Mouse (Mus musculus): ENCODE results near the gene Snrpf.

Snrpf gene

DNA sequence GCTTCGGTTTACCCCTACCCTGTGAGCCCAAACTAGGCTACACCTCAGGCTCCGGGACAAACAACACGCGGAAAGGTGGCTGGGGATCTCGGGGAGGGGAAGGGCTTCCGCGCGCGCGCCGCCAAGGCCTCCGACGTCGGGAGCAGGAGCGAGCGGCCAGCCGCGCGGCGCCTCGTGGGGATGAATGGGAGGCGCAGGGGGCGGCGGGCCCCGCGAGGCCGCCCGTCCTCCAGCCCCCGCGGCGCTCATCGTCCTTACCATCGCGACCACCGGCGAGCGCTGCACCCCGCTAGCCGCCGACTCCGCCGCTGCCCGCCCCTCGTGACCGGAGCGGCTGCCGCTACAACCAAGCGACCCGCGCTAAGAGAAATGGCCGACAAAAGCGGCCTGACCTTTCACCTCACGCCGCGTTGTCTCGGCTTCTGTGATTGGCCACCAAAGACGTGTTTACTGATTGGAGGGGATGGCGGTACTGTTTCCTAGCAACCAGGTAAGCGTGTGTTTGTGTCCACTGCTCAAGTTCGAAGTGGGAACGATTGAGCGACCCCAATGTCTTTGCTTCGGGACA, at the start of gene Snrpf:
Gene Snrpf, minus strand, starts transcription at position 426 of the 568 bp plus-strand sequence.
- peak; percentile 88 for DNase-seq (ENCODE audit: low spot score)

DNA sequence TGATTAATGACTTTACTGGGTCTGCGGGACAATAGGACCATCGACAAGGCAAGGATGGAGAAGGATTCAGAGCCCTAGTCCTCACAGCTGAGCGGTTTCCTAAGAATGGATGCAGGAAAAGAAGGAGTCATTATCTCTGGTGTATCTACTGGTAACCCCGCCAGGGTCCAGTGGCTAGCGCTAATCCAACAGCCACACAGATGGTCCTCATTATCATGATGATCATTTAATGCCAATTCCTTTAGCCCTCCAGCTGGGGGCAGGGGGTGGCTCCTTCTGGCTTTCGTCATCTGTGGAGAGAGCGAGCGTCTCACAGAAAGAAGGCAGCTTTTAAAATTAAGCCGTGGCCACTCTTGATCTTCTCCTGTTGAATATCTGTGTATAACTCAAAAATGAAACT, 46.4 kb upstream of the Snrpf start:
- no peak for DNase-seq (ENCODE audit: low spot score)

DNA sequence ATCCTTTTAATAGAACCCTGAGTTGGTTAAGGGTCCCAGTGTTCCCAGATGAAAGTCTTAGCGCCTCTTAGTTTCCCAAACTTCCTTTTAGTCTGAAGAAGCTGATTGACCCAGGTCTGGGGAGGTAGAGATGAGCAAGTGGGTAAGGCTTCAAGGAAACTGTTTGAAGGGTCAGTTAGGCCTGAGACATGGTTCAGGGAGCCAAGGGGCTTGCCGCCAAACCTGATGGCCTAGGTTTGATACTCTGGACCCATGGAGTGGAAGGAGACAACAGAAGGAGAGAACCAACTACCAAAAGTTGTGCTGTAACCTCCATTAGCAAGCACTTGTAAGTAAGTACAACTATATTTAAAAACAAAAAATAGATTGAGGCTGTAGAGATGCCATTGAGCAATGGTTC, 44.5 kb upstream of the Snrpf start:
- no peak for DNase-seq (ENCODE audit: low spot score)

DNA sequence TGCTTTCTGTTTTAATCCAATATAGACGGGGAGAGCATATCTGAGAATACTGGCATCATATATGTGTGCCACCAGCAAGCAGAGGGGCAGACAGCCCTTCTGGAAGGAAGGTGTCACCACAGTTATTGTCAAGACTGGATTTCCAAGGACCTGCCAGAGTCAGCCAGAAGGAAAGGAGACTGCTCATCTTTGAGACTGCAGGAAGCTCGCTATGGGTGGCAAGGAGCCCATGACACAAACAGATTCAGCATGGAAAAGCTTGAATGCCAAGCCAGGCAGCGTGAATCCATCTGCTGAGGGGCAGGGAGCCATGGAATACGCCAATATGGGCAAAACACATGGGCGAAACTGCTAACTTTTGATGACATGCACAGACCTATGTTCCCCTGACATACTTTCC, 44.1 kb upstream of the Snrpf start:
- no peak for DNase-seq (ENCODE audit: low spot score)

DNA sequence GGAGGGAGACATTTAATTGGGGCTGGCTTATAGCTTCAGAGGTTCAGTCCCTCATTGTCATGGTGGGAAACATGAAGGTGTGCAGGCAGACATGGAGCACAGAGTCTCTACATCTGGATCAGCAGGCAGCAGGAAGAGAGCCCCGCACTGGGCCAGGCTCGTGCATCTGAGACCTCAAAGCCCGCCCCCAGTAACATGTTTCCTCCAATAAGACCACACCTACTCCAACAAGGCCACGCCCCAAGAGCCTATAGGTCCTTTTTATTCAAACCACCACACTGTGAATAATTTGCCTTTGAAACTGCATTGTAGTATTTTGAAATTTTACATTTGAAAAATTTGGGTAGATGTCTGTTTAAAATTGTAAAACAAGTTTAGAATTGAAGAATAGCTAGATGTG, 42.6 kb upstream of the Snrpf start:
- DNase-seq (ENCODE audit: low spot score) = no peak

DNA sequence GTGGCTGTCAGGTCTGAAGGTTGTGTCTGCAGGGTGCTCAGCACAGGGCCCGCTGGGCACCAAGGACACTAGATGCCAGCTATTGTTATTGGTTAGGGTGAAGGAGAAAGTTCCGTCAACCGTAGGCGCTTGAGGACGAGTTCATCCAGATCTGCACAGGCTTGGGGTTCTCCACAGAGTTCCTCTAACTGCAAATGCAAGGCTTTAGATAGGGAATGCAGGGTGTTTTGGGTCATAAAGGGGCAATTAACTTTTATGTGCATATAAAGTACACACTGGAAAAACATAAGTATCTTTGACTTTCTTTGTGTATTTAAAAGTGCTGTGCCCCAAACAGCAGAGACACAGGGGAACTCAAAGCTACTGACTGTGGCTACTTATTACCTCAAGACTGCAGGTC, 40.8 kb upstream of the Snrpf start:
- DNase-seq (ENCODE audit: low spot score) = no peak

DNA sequence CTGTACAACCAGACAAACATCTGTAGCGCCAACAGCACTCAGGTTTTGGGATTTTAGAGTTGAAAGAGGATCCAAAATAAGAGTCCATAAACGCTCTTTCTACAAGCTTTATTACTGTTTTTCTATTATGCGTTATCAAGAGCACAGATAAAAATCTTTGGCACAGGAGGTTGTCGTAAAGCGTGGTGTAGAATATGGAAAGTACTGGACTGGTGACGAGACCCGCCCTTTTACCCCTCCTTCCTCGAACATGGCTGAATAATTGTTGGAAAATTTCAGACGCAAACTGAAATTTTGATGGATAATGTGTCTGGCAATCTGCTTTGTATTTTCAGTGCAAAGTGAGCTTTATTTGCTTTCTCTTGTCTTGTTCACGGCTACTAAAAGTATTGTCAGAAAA, 34.6 kb upstream of the Snrpf start:
- DNase-seq (ENCODE audit: low spot score) = no peak

DNA sequence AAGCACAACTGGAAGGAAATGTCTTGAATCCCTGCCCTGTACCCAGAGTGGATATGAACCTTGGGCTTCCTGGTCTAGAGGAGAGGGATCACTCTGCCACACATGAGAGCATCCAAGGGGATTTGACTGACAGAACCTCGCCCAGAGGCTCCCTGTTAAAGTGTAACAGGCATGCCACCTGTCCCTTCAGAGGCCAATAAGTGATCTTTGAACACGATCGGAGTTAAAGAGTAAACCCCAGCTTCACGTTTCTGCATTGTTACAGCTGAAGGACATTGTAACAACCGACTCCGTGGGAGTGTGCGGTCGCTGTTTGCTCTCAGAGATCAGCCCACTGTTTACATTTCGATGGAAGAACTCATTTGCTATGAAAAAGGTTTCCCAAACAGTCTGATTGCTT, 34.2 kb upstream of the Snrpf start:
- no peak for DNase-seq (ENCODE audit: low spot score)

DNA sequence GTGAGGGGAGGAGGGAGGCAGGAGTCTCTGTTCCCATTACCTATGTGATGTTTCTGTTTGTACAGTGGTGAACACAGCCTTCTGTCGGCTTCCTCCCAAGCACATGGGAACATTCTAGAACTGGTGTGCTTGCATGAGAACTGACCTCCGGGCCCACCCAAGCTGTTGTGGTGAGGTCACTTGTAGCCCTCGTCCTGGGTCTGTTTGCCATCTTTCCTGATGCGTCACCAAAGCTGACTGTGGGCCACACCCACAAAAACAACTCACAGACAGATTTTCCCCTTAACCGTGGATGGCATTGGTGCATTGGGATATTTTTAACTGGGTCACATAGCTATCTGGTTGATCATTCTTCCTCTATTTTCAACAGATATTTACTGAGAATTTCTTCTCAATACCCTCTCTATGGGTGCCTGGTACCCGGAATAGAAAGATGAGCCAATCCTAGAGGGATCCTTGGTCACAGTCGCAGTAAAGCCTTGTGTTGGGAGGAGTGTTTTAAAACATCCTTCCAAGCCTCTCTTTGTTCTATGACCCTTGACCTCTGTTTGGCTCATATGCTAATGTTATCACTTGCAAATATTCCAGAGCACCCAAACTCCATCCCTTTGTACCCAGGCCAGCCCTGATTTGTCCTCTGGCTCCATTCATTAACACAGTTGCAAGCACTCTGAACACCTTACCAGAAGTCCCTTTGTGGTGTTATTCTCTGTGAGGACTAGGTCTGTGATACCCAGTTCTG, 31.1 kb upstream of the Snrpf start:
- DNase-seq (ENCODE audit: low spot score) = no peak

DNA sequence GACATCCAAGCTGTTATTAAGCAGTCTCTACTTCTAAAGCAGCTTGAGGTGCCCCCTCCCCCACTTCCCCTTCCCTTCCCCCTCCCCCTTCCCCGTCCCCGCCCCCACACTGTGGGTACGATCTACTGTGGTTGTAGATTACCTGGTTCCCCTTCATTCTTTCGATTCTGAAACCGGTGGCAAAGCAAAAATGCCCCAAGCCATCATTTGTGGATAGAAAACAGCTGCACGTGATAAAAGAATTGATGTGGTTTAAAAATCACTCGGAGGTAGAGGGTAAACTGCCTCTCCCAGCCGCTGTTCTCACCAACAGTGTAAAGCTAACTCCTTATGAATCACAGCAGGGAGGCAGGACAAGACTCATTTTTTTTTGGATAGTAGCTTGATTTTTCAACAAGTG, 25.3 kb upstream of the Snrpf start:
- DNase-seq (ENCODE audit: low spot score) = no peak

DNA sequence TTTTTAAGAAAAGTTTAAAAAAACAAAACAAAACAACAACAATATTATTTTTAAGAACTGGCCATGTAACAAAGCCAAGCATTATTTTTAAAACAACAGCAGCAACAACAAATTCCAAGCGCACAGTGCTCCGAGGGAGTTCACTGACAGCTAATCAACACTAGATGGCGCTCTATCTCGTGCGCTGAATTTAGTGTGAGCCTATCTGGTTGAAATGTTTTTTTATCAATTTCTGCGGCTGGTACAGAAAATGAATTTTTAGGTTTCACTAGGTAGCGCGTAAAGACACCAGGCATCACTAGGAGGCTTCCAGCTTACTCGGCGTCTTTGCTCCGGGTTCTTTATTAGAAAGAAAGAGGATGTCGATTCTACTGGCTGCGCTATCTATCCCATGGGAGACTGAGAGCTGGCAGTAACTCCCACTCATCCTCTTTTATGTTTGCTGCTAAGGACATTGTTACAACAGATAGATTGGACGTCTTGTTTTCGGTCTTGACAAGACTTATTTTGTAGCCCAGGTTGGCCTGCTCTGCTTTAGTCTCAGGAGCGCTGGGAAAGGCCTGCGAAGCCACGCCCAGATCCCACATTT, 22.0 kb upstream of the Snrpf start:
- DNase-seq (ENCODE audit: low spot score) = no peak

DNA sequence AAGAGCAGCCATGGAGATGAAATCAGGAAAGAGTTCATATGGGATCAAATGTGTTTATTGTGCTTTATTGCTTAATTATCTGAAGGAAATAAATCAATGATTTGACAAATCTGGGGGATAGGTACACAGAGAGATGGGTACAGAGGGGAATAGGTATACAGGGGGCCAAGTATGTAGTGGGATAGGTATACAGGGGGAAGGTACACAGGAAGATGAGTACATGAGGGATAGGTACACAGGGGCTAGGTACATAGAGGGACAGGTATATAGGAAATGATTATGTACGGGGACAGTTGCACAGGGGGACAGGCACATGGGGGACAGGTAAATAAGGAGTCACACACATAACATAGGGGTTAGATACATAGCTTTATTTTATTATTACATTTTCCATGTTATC, 21.4 kb upstream of the Snrpf start:
- no peak for DNase-seq (ENCODE audit: low spot score)

DNA sequence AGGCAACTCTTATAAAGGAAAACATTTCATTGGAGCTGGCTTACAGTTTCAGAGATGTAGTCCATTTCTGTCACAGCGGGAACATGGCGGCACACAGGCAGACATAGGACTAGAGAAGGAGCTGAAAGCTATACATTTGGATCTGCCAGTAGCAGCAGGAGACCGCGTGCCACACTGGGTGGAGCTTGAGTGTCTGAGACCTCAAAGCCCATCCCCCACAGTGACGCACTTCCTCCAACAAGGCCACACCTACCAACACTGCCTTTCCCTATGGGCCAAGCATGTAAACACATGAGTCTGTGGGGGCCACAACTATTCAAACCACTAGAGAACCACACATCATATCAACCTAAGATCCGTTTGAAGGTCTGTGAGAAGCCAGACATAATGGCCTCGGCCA, 19.7 kb upstream of the Snrpf start:
- no peak for DNase-seq (ENCODE audit: low spot score)

DNA sequence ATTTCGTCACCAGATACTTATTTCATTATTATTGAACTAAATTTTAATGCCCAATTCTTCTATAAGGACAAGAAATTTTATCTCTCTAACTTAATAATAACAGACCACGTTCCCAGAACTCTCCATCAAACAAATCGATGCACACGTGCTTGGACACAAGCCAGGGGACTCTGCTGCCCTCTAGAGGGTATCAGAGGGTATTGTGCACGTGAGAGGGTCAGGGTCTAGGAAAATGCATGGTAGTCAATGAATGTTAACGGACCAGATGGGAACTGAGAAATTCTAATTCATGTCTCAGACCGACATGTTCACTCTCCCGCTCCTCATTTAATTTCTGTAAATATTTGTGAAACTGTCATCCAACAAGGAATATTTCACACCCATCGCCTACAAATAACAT, 18.5 kb upstream of the Snrpf start:
- DNase-seq (ENCODE audit: low spot score) = no peak

DNA sequence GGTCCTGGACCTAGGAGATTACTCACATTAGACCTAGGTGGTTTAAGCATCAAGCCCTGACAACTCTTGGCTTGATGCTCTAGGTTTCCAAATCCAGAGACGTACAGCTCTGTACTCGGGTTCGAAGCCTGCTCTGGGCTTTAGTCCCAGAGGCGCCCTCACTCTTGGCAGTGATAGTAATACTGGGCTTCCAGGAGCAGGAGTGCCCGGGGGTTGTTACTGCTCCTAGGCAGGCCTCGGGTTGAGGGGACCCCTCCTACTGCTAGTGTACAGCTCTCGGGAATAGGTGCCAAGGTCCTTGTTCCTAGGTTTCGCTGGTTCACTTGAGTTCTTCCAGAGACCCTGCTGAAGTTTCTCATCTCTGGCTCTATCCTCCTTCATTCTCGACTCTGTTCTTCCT, 16.8 kb upstream of the Snrpf start:
- DNase-seq (ENCODE audit: low spot score) = no peak

DNA sequence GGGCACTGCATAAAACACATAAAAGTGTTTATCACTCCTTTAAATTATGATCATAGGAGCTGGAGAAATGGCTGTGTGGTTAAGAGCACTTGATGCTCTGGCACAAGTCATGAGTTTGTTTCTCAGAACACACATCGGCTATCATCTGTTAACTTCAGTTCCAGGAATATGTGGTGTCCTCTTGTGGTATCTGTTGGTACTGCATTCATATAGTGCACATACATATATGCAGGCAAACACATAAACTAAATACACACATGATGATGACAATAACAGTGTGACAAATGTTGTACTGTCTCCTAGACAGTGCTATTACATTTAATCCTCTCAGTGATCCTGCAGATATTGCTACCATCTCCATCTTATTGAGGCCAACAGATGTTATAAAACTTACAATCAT, 13.8 kb upstream of the Snrpf start:
- no peak for DNase-seq (ENCODE audit: low spot score)

DNA sequence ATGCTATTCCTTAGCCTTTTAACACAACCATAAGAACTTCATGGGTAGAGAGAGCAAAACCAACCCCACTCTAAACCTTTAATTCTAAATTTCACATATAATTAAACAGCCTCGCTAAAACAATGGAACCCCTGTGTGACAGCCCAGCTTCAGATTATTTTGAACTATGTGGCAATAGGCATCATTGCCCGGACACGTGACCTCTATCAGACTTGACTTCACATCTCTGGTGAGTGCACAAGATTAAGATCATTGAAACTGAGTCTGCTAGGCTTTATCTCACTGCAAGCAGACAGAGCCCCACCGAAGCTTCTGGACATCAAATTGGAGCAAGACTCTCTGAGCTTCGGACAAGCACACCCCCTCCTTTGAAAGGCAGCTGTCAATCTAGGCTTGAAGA, 12.8 kb upstream of the Snrpf start:
- no peak for DNase-seq (ENCODE audit: low spot score)

DNA sequence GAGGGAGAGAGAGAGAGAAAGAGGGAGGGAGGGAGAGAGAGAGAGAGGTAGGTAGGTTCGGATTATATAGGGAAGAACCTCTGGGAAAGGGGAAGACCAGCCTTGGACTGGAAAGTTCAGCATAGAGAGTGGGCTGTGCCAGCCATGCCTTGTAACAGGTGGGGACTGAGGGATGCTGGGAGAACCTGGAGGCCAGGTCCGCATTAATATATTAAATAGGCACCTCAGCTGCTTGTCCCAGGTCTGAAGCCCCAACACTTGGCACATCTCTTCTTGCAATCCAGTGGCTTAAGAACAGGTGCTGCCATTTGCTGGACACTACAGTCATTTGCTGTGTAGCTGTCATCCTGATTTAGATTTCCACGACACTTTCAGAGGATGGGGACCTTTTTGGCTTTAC, 7.1 kb upstream of the Snrpf start:
- no peak for DNase-seq (ENCODE audit: low spot score)

DNA sequence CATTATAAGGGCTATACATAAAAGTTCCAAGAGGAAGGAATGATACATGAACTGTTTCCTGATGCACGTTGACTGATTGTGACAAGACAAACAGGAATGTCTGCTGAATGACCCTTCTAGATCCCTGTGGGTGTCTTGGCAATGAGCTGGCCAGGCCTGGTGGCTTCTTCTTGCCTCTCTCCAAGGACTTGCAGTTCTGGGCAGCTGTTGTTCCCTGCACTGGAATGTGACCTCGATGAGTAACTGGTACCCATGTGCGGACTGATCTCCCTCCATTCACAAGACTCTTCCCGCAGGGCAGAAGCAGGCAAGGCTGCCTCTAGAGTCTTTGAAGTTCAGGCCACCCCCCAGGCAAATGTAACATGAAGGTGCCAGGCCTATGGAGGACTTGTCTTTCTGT, 6.3 kb upstream of the Snrpf start:
- DNase-seq (ENCODE audit: low spot score) = peak; percentile 12

DNA sequence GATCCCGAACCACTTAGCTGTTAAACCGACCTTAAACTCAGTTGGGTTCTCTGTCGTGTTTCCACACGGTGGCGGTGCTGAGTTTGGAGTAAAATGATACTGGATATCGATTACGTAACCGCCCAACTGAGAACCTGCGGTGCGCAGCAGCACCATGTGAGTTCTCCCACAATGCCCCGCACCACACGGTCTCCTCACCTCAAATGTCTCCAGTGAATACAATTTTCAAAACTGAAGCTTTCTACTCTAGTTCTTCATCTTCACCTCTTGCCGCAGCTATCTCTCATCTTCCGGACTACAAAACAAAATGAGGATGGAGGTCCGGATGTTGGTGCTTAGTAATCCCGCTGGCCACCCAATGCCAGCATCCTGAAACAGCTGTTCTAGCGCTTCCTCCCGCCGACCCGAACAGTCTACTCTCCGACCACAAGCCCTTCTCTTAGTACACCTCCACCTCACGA, 4.5 kb upstream of the Snrpf start:
- peak; percentile 79 for DNase-seq (ENCODE audit: low spot score)

DNA sequence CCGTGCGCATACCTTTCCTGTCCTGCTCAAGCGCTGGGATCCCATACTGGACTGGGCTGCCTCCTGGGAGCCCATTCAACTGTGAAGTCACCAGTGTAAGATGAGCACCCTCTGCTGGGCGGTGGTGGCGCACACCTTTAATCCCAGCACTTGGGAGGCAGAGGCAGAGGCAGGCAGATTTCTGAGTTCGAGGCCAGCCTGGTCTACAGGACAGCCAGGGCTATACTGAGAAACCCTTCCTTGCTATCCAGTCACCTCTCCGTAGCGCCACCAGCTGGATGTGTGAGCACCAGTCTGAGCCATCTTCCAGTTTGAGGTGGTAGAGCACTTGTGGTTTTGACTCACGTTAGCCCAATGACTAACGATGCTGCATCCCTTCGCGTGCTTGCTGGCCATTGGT, 3.0 kb upstream of the Snrpf start:
- DNase-seq (ENCODE audit: low spot score) = peak; percentile 16

DNA sequence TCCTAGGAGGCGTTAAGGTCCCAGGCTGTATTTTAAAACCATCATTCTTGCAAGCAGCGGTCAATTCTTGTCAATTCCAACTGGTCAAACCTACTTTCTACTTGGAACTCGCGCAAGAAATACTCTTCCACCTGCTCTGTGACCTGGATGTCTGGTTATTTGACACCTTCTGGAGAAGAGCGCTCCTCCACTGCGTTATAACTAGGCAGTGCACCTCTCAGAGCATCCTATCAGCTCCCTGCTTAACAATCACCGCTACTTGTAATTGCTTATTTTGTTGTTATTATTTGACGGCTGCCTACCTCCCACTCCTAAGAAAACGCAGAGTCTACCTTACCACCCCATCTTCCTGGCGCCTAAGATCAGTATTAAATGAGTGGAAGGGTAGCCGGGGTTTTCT, 710 bp downstream of the Snrpf start:
- no peak for DNase-seq (ENCODE audit: low spot score)

DNA sequence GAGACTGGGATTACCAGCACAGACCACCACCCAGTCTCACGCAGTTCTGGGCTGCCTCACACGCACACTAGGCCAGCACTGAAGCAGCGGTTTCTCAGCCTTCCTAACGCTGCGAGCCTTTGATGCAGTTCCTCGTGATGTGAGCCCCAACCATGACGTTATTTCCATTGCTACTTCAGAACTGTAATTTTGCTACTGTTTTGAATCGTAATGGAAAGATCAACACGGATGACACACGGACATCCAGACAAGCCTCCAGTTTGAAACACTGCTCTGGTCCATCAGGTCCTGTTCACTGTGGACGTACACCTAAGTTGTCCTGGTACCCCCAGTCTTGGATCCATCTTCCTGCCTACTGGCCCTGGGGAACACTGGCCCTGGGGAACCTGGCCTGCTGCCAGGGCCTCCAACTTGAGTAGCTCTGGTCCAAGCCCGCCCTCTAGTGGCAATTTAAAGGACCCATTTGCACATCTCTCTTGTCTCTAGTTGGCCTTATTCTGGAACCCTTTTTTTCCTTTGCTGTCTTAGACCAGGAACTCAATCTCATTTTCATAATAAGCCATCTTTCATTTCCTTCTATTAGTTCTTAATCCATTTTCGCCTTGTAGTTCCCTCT, 12.1 kb downstream of the Snrpf start:
- peak; percentile 70 for DNase-seq (ENCODE audit: low spot score)
